Mouse (Mus musculus) liver, embryonic 14.5 days (tissue): ENCODE measurements at regions not wholly inside any gene's neighbourhood (a gene's known extent, or its start where the extent isn't known, plus 50 kb on each side); places are given as distances from the start of the nearest gene placed in this dataset.
"Not testable (repeated sequence)": the region's sequence is repeated elsewhere in the genome, so short reads cannot be mapped to it uniquely, and the experiment has no call there.

Experiments used
- CTCF ChIP-seq: IDR thresholded peaks from 2 replicates; pipeline ENCODE4 v1.5.1; 2016; ENCODE audit warnings: antibody characterized with exemption, low read depth, control low read depth
- EP300 ChIP-seq: IDR thresholded peaks from 2 replicates; pipeline ENCODE4 v1.6.1; 2016; ENCODE audit warnings: antibody characterized with exemption, low read depth

DNA sequence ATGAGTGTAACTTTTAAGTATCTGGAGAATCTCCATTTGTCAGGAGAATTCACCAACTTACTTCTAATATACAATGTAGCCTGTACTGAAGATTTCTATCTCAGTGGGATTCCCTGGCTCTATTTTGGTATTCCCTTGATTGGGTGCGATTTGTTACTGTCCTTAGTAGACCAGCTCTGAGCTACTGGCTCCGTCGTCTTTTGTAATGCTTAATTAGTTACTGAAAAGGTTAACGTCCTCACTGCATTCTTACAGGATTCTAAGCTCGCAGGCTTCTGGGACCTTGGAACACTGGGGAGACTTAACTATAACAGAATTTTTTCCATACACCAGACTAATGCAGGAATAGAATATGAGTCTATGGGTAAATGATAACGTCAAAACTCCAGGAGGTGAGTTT lies 67.9 kb upstream of the Mocs1 start:
- not testable (repeated sequence) for TF ChIP-seq EP300, CTCF
